Mouse (Mus musculus): Measurements from ENCODE around the gene Cacna1d.

Gene Cacna1d

GRCm38 (mm10) chr14:30196235-30196634, 295.0 kb downstream of the Cacna1d start:
- DNase-seq, result peak; percentile 65

- no peak for DNase-seq
These were observed 300.8 kb downstream of the Cacna1d start for GRCm38 (mm10) chr14:30190308-30190971.

- no peak for DNase-seq
These were observed 305.5 kb downstream of the Cacna1d start for GRCm38 (mm10) chr14:30185616-30186274.

DNA sequence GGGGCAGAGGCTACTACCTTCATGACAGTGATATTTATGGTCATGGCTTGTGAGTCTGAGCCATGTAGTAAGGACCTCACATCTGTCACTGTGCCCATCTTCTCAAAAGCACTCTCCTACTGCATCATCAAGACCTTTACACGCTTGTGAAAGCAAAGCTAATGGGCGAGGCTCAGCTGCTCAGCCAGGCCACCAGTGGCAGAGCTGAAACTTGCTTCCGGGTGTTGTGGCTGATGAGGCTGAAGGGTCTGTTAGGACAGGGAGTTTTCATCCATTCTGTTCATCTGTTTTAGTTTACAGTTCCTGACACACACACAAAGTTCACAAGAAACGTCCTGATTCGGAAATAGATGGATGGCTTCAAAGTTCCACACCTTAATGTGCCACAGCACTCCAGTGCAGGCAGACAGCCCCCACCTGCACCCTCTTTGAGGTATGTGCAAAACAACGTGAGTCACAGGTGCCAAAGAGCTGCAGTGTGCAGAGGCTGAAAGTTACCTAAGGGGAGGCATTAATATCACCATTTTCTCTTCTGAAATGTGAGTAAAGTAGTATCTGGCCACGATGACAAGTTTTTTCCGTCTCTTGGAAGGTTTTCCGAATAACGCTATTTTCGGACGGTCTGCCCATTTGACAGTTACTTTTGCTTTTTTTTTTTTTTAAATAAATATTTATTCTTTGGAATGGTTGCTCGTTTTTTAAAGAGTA, 306.7 kb downstream of the Cacna1d start:
- DNase-seq, result no peak

- DNase-seq, result no peak
These were observed 307.2 kb downstream of the Cacna1d start for GRCm38 (mm10) chr14:30184013-30184412.

DNA sequence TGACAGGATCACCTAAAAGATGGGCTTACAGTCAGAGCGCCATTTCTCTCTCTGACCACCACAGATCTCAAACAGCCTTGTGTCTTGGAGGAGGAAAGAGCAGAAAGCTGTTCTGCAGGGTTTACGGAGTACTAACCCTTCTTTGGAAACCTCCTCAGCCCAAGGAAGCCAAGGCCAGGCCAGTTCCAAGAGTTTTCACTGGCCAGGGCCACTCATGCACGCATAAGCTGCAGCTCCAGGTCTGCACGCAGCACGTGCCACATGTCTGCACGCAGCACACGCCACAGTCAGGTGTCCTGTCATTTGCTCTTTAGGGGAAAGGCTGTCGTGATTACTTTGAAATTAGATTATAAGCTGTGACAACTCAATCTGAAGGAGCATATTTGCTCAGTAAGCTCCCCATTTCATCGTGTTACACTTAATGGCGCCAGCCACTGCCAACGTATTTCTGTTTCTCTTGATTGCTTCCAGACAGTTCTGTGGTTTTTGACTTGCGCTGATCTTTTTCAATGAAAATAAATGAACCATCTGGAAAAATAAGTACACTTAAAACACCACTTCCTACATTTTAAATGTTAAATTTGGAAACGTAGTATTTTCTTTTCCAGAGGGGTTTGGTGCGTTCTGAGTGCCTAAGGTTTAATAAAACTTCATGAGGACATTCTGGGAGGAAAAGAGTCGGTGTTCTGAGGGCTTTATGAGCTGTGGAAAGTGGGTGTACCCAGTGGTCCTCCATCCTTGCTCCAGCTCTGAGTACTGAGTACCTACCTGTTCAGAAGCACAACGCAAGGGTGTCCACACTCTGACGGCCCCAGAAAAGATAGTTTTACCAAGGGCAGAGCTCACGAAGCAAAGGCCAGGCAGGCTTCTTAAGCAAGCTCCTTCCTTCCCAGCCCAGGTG, 308.4 kb downstream of the Cacna1d start:
- no peak for DNase-seq

DNA sequence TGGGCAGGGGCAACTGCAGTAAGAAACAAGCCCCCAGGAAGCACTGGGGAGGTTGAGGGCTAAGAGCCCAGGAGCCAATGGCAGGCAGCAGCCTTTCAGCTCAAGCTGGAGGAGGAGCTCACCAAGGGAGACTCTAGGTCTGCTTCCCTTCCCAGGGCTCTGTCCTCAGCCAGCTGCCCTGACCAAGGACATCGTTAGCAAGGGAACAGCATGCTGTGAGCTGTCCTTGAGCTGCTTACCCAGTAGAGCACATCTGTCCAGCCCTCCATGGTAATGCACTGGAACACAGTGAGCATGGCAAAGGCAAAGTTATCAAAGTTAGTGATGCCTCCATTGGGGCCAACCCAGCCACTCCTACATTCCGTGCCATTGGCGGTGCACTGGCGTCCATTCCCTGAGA, 312.9 kb downstream of the Cacna1d start:
- no peak for DNase-seq

DNA sequence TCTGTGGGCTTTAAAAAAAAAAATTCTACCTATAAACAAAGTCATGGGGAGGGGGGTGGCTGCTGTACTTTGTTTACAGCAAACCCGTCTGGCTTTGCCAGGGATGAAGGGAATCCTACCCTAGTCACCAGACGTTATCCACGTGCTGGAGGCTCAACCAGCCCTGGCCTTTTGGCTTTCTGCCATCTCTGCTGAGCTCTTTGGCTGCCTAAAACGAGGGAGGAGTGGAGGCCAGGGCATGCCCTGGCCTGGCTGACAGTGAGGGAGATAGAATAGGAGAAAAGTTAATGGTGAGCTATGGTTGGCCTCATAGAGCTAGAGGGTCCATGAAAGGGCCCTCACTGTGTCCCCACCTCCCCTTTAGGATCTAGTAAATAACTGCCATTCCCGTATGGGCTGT, 313.4 kb downstream of the Cacna1d start:
- DNase-seq, result no peak

DNA sequence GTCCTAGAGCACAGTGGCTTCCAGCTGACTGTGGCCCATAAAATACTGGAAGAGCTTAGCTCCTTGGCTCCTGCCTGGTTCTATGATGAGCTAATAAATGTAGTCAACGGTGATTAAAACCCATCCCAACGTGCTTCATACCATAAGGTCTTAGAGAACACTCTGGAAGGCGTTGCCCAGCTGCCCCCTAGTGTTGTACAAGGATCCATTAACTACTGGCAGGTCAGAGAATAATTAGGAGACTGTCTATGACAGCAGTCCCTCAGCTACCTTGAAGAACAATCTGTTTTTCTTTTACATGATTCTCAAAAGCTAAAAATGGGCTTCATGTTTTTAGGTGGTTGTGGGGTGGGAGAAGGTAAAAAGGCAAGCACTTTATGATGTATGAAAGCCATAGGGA, 315.9 kb downstream of the Cacna1d start:
- no peak for DNase-seq

DNA sequence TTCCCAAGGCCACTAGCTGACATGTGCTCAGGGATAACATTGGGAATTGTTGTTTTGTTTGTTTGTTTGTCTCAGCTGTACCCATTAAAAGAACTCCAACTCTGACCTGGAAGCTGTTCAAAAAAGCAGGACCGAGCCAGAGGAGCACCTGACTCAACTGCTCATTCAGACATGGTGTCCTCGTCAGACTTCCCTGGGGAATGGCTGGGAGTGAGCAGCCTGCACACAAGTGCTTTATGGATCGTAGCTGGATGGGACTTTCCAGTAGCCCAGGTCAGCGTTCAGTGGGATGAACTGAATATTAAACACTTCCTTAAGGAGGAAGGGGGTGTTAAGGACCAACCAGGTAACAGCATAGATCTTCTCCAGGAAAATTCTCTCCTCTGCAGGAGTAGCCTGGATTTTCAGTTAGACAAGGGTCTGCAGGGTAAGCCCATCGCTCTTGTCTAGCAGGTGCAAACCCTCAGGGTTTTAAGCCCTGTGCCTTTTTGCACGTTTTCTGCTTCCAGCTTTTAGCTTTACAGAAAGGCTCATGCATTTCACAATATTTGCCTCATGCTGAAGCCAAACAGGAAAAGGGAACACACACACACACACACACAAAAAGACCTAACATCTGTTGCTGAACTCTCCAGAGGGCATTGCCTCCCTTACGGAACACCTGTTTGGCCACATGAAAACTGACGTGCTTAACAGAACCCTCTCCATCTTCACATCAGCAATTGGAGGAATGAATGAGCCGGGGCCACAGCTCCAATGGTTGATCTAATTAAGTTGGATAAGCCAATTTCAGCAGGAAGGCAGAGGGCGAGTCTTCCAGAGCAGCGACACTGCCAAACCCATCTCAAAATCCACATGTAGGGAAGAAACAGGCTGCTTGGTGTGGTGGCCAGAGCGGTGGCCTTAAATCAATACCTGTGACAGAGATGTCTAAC, 318.2 kb downstream of the Cacna1d start:
- DNase-seq, result peak; percentile 15

- DNase-seq, result peak; percentile 4
These were observed 319.7 kb downstream of the Cacna1d start for GRCm38 (mm10) chr14:30171593-30171992.

- DNase-seq, result no peak
These were observed 320.2 kb downstream of the Cacna1d start for GRCm38 (mm10) chr14:30171008-30171407.

DNA sequence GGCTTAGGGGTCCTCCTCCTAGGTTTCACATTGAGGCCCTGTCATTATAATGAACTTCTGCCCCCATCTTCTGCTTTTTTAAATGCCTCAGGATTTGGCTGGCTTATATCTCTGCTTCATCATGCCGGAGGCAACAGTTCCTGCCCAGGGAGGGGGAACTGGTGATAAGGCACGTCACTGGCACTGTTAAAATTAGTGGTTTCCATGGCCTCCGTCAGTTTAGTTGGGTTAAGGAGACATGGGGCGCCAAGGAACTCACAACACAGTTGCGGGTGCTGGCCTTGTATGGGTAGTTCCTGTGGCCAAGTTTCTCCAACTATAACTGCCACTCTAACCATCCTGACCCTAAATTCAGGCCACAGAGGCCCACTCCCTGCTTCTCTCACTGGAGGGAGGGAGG, 321.8 kb downstream of the Cacna1d start:
- DNase-seq, result no peak

GRCm38 (mm10) chr14:30168902-30169301, 322.4 kb downstream of the Cacna1d start:
- DNase-seq, result peak; percentile 25

GRCm38 (mm10) chr14:30168387-30168786, 322.9 kb downstream of the Cacna1d start:
- DNase-seq, result peak; percentile 2

DNA sequence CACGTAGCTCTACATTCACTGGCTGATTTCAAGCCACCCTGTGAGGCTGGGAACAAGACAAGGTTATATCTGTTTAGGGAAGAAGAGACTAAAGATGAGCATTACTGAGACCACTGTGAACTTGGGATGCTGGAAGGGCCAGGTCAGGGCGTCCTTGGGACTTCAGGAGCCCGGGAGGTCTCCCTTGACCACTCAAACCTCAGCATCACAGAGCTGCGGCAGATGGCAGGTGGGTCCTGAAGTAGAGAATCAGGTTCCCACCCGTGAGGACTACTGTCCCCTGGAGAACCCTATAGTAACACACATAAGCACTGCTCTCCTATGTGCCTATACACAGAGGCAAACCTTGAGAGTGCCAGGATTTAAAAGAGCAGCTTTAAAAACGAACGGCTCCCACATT, 323.6 kb downstream of the Cacna1d start:
- peak; percentile 4 for DNase-seq

GRCm38 (mm10) chr14:30166036-30166435, 325.2 kb downstream of the Cacna1d start:
- DNase-seq, result peak; percentile 2

- no peak for DNase-seq
These were observed 327.2 kb downstream of the Cacna1d start for GRCm38 (mm10) chr14:30163733-30164708.

DNA sequence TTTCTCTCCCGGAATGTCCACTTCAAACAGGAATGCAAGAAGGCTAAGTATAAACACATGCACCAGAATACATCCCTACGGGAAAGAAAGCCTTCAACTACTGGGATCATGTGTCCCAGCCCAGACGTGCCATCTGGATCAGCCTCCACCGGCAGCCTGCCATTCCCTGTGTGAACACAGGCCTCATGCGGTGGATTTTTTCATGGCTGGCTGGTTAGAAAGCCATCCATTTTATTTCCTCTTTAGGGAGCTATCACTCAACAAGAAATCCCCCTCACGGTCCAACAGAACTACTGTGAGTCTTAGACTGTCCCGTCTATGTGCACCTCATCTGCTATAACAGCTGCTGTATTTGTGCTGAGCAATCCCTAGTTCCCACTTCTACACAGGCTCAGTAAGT, 343.5 kb downstream of the Cacna1d start:
- DNase-seq, result no peak

DNA sequence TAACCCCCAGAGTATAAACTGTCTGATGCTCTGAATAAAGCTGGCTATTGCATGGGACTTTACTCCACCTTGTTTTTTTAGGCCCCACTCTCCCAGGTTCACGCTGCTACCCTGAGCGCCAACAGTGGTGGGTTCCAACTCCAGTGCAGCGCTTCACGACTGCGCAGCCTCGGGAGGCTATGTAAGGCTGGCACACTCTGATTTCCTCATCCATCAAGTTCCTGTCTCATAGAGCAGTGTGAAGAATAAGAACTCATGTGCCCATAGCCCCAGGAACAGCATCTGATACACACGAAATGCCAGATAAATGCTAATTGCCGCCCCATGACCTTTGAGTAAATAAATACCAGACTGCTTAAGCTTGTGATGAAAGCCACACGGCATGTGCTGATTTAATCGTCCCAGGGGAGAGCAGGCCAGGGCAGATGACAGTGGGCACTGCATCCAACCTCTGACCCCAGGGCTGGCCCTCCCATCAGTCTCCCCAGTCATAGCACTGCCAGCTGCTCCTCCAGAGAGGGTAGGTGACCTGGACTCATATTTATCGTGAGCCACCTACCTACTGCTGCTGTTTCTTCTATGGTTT, 352.8 kb downstream of the Cacna1d start:
- DNase-seq, result peak; percentile 28
